Mouse (Mus musculus) heart, embryonic 12.5 days (tissue): ENCODE results near the gene Mgat4c. TPM values are rescaled to one million over a fixed set of nuclear protein-coding genes. Genes with fewer than 3 reads are reported as not detected.

ENCODE experiments used
- ATAC-seq: fragments of 200-750 bp; cut with Nextera tagmentation; 2 replicates; pipeline ENCODE4 v1.8.0; 2017; ENCODE audit warnings: moderate TSS enrichment, moderate library complexity; ENCODE audit not compliant: insufficient number of reproducible peaks, low FRiP score
- H3K27ac ChIP-seq: fragments of 300-500 bp; sonication (generic); 2 replicates; pipeline ENCODE4 v1.5.1; 2016; ENCODE audit warnings: mild to moderate bottlenecking, moderate library complexity; ENCODE audit not compliant: poor library complexity, severe bottlenecking
- H3K27me3 ChIP-seq: fragments of 300-500 bp; sonication (generic); replicated peaks from 2 replicates; pipeline ENCODE4 v1.6.1; 2016; ENCODE audit warnings: mild to moderate bottlenecking, moderate library complexity
- H3K36me3 ChIP-seq: fragments of 300-500 bp; sonication (generic); 2 replicates; pipeline ENCODE4 v1.6.1; 2016; ENCODE audit warnings: mild to moderate bottlenecking, moderate library complexity
- H3K4me1 ChIP-seq: fragments of 300-500 bp; sonication (generic); replicated peaks from 2 replicates; pipeline ENCODE4 v1.6.1; 2016; ENCODE audit warnings: mild to moderate bottlenecking
- H3K4me2 ChIP-seq: fragments of 300-500 bp; sonication (generic); 2 replicates; pipeline ENCODE4 v1.6.1; 2016; ENCODE audit warnings: mild to moderate bottlenecking, moderate library complexity
- H3K4me3 ChIP-seq: fragments of 300-500 bp; sonication (generic); 2 replicates; pipeline ENCODE4 v1.5.1; 2016; ENCODE audit warnings: mild to moderate bottlenecking
- H3K9ac ChIP-seq: fragments of 300-500 bp; sonication (generic); 2 replicates; pipeline ENCODE4 v1.6.1; 2016; ENCODE audit warnings: mild to moderate bottlenecking, moderate library complexity
- H3K9me3 ChIP-seq: fragments of 300-500 bp; sonication (generic); replicated peaks from 2 replicates; pipeline ENCODE4 v1.6.1; 2016; ENCODE audit warnings: mild to moderate bottlenecking, moderate library complexity
- WGBS: fragments of 180-500 bp; shearing (Covaris S2); methylation state at CpG from one replicate; pipeline ENCODE4 v1.1.7; 2016; 5-methylcytosine and 5-hydroxymethylcytosine counted together
- polyA plus RNA-seq: library from polyadenylated mRNA; unstranded; fragments of >200 nt; fragmentation: Nextera tagmentation; extraction: Ambion mirVana; gene quantifications from 2 replicates; pipeline ENCODE4 v1.2.1, GENCODE M21; 2016

Gene Mgat4c
- polyA plus RNA-seq, 1 experiment from 2014 or later = 0.06 TPM

GRCm38 (mm10) chr10:101827944-101828343, 146.7 kb downstream of the Mgat4c start:
- Histone ChIP-seq H3K9ac (no peak overlapping the region), H3K27ac (no peak overlapping the region), H3K27me3 (no peaks in the 10 kb centered on the region), H3K4me1 (no peaks in the 10 kb centered on the region), H3K4me2 (no peak overlapping the region), H3K36me3 (no peaks in the 10 kb centered on the region), H3K4me3 (no peak overlapping the region), H3K9me3 (no peaks in the 10 kb centered on the region)
- 87% methylated on average over 2 of the region's 2 CpGs for WGBS
- ATAC-seq = no peak

DNA sequence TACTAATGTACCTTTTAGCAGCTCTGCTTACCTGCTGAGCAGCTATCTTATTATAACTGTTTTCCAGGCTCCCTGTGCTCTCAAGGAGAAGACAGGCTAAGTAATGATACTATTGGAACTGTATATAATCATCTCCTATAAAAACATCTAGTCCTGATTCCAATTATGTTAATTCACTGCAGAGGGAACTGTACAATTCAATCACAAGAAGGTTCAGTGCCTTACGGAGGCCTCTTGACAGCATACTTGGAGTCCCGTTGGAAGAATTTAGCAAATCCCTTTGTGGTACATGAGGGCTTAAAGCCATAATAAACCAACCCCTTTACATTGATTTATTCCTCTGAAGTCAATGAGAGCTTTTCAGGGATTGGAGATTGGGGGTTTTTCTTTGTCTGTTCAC, 174.8 kb downstream of the Mgat4c start:
- Histone ChIP-seq H3K9ac (no peak overlapping the region), H3K4me1 (no peaks in the 10 kb centered on the region), H3K9me3 (peaks cover 6% of the 10 kb centered on the region; the same call in 1 of the 2 replicates), H3K27me3 (no peaks in the 10 kb centered on the region), H3K36me3 (no peaks in the 10 kb centered on the region), H3K4me2 (no peak overlapping the region), H3K4me3 (no peak overlapping the region), H3K27ac (no peak overlapping the region)
- ATAC-seq = no peak
- 84% methylated on average over 2 of the region's 2 CpGs for WGBS

- Histone ChIP-seq H3K4me2 (no peak overlapping the region), H3K4me3 (no peak overlapping the region), H3K36me3 (no peaks in the 10 kb centered on the region), H3K9ac (no peak overlapping the region), H3K27ac (no peak overlapping the region), H3K4me1 (no peaks in the 10 kb centered on the region), H3K9me3 (no peaks in the 10 kb centered on the region), H3K27me3 (no peaks in the 10 kb centered on the region)
- 77% methylated on average over 1 of the region's 1 CpGs for WGBS
- no peak for ATAC-seq
Observed at GRCm38 (mm10) chr10:101889866-101890265, 208.6 kb downstream of the Mgat4c start.

DNA sequence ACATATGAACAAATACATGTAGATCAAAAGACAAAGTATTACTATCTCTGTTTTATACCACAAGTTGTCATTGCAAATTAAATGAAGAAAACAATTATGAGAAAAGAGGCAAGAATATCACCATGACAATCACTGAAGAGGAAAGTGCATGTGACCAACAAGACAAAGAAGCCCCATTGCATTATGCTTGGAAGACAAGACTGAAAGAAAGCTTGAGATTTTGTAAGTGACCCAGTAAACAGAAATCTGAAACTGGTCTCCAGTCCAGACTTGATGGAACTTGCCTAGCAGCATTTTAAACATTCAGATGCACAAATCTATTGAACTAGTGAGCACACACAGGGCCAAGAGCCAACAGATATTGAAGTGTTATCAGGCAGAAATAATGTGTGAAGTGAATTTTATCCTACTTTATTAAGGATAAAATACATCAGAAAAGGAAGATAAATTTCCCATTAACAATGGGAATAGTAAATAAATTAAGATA, 236.1 kb downstream of the Mgat4c start:
- no peak for ATAC-seq
- no peak overlapping the region for H3K4me2 ChIP-seq
- H3K36me3 ChIP-seq = no peaks in the 10 kb centered on the region
- H3K27ac ChIP-seq = no peak overlapping the region
- no peak overlapping the region for H3K4me3 ChIP-seq
- no peaks in the 10 kb centered on the region for H3K9me3 ChIP-seq
- no peaks in the 10 kb centered on the region for H3K27me3 ChIP-seq
- H3K9ac ChIP-seq = no peak overlapping the region
- H3K4me1 ChIP-seq = no peaks in the 10 kb centered on the region

DNA sequence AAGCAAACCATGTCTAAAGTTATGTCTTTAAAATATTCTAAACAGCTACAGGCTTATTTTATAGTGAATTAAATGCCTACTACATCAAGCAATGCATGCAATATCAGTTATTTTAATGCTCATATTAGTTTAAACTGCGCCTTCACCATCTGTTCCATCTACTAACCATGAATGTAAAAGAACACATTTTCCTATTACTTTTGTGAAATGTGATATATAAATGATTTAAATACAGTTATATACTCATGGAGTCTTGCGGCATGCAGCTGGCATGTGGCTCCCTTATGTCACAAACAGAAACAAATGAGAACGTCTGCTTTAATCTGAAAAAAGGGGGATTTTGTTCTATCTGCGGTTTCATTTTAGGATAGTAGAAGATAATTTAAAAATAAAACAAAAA, 316.3 kb downstream of the Mgat4c start:
- ATAC-seq = no peak
- H3K27ac ChIP-seq = no peak overlapping the region
- WGBS = 79% methylated on average over 4 of the region's 4 CpGs

DNA sequence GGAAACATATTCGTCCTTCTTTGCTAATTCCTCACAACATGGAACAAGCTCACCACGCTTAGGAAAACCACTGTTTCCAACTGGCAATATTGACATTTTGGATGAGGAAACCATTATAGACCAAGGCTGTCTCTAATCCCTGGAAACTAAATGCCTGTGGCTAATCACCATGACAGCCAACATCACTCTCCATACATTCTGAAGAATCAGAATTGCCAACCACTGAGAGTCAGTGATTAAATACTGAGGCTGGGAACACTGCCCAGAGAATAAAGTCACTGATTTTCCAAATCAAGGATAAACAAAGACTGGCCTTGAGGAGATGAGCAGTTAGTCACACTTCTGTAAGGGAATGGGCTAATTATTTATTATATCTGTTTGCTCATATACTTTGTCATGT, 361.2 kb downstream of the Mgat4c start:
- 84% methylated on average over 2 of the region's 2 CpGs for WGBS
- H3K27ac ChIP-seq = no peak overlapping the region
- H3K4me3 ChIP-seq = no peak overlapping the region
- H3K36me3 ChIP-seq = no peaks in the 10 kb centered on the region
- no peak overlapping the region for H3K4me2 ChIP-seq
- H3K9me3 ChIP-seq = no peaks in the 10 kb centered on the region
- H3K4me1 ChIP-seq = no peaks in the 10 kb centered on the region
- ATAC-seq = no peak
- H3K27me3 ChIP-seq = no peaks in the 10 kb centered on the region
- no peak overlapping the region for H3K9ac ChIP-seq

More for the DNA sequence above, 316.3 kb downstream of the Mgat4c start:
- Histone ChIP-seq H3K27me3 (no peaks in the 10 kb centered on the region), H3K9me3 (no peaks in the 10 kb centered on the region), H3K4me1 (no peaks in the 10 kb centered on the region), H3K36me3 (no peaks in the 10 kb centered on the region), H3K9ac (no peak overlapping the region), H3K4me2 (no peak overlapping the region), H3K4me3 (no peak overlapping the region)

DNA sequence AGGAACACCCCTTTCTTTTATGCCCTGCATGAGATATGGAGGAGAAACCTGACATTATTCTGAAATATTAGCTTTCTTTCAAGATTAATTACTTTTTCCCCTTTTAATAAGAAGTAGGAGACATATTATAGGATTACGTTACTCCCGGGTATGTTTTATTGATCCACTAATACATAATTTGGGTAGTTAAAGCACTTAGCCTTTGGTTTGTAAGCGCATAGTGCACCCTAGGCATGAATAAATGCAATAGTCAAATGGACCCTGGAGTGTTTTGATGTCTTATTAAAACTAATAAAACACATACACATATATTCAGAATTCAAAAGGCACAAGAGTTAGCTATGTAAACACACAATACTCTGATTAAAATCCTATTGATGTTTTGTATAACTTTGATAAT, 374.9 kb downstream of the Mgat4c start:
- ATAC-seq = no peak
- no peak overlapping the region for H3K9ac ChIP-seq
- no peaks in the 10 kb centered on the region for H3K36me3 ChIP-seq
- no peak overlapping the region for H3K4me3 ChIP-seq
- no peaks in the 10 kb centered on the region for H3K27me3 ChIP-seq
- H3K9me3 ChIP-seq = no peaks in the 10 kb centered on the region
- WGBS = 83% methylated on average over 3 of the region's 3 CpGs
- no peak overlapping the region for H3K27ac ChIP-seq
- H3K4me2 ChIP-seq = no peak overlapping the region
- H3K4me1 ChIP-seq = no peaks in the 10 kb centered on the region

- 44% methylated on average over 2 of the region's 2 CpGs for WGBS
- no peaks in the 10 kb centered on the region for H3K9me3 ChIP-seq
- H3K36me3 ChIP-seq = no peaks in the 10 kb centered on the region
- no peak overlapping the region for H3K4me3 ChIP-seq
- H3K9ac ChIP-seq = no peak overlapping the region
- no peaks in the 10 kb centered on the region for H3K4me1 ChIP-seq
- no peaks in the 10 kb centered on the region for H3K27me3 ChIP-seq
- no peak for ATAC-seq
- no peak overlapping the region for H3K27ac ChIP-seq
- no peak overlapping the region for H3K4me2 ChIP-seq
Observed at GRCm38 (mm10) chr10:102056975-102057565, 375.8 kb downstream of the Mgat4c start.

- H3K4me1 ChIP-seq = no peaks in the 10 kb centered on the region
- H3K27me3 ChIP-seq = no peaks in the 10 kb centered on the region
- H3K9me3 ChIP-seq = no peaks in the 10 kb centered on the region
- ATAC-seq = no peak
- no peak overlapping the region for H3K9ac ChIP-seq
- H3K4me3 ChIP-seq = no peak overlapping the region
- H3K36me3 ChIP-seq = no peaks in the 10 kb centered on the region
- H3K4me2 ChIP-seq = no peak overlapping the region
- H3K27ac ChIP-seq = no peak overlapping the region
Observed at GRCm38 (mm10) chr10:102074541-102075398, 393.5 kb downstream of the Mgat4c start.

- Histone ChIP-seq H3K36me3 (no peaks in the 10 kb centered on the region), H3K4me1 (no peaks in the 10 kb centered on the region), H3K9ac (no peak overlapping the region), H3K27ac (no peak overlapping the region), H3K4me2 (no peak overlapping the region), H3K27me3 (no peaks in the 10 kb centered on the region), H3K4me3 (no peak overlapping the region), H3K9me3 (no peaks in the 10 kb centered on the region)
- no peak for ATAC-seq
- WGBS = 63% methylated on average over 1 of the region's 1 CpGs
Observed at GRCm38 (mm10) chr10:102123153-102123552, 441.9 kb downstream of the Mgat4c start.

DNA sequence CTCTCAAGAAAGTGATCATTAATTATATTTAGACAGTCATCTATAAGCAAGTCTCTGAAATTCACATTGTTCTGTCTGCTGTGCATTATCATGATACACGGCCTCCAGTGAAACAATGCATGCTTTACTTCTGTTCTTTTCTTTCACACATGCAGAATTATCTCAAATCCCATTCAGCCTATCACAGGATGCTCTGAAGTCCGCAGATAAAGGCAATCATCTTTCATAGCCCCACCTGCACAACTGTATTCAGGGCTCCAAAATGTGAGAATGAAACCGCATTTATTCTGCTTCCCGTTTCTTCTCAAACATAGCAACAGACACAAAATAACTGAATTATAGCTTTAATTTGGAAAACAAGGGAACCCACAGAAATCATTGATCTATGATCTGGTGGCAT, 446.1 kb downstream of the Mgat4c start:
- no peak for ATAC-seq
- H3K9ac ChIP-seq = no peak overlapping the region
- WGBS = 76% methylated on average over 4 of the region's 4 CpGs
- H3K9me3 ChIP-seq = no peaks in the 10 kb centered on the region
- no peak overlapping the region for H3K4me2 ChIP-seq
- no peaks in the 10 kb centered on the region for H3K36me3 ChIP-seq
- H3K4me1 ChIP-seq = no peaks in the 10 kb centered on the region
- no peak overlapping the region for H3K27ac ChIP-seq
- H3K27me3 ChIP-seq = no peaks in the 10 kb centered on the region
- no peak overlapping the region for H3K4me3 ChIP-seq
